Mouse (Mus musculus) limb, embryonic 14.5 days (tissue): ENCODE measurements around the gene Tnfsf12. TPM values are rescaled to one million over a fixed set of nuclear protein-coding genes. Genes with fewer than 3 reads are reported as not detected.

Experiments used
- ATAC-seq: fragments of 200-750 bp; cut with Nextera tagmentation; 2 replicates; pipeline ENCODE4 v1.8.0; 2017; ENCODE audit warnings: low read depth, moderate number of reproducible peaks, moderate TSS enrichment; ENCODE audit not compliant: low FRiP score
- DNase-seq: peaks from one replicate; pipeline ENCODE4 v3.0.0-alpha.2; 2015; ENCODE audit warnings: low spot score
- H3K27ac ChIP-seq: fragments of 300-500 bp; sonication (generic); replicated peaks from 2 replicates; pipeline ENCODE4 v1.5.1; 2014; ENCODE audit warnings: low read depth, mild to moderate bottlenecking, low read length, moderate library complexity, mixed read lengths
- H3K27me3 ChIP-seq: fragments of 300-500 bp; sonication (generic); 2 replicates; pipeline ENCODE4 v1.6.1; 2014; ENCODE audit warnings: low read length, mixed read lengths; ENCODE audit not compliant: control insufficient read depth, insufficient read depth
- H3K36me3 ChIP-seq: fragments of 300-500 bp; sonication (generic); 2 replicates; pipeline ENCODE4 v1.6.1; 2014; ENCODE audit warnings: mild to moderate bottlenecking, low read length, moderate library complexity, mixed read lengths; ENCODE audit not compliant: control insufficient read depth, insufficient read depth
- H3K4me1 ChIP-seq: fragments of 300-500 bp; sonication (generic); 2 replicates; pipeline ENCODE4 v1.6.1; 2014; ENCODE audit warnings: antibody characterized with exemption, low read length, mixed read lengths; ENCODE audit not compliant: control insufficient read depth, insufficient read depth
- H3K4me2 ChIP-seq: fragments of 300-500 bp; sonication (generic); replicated peaks from 2 replicates; pipeline ENCODE4 v1.6.1; 2014; ENCODE audit warnings: low read depth, mild to moderate bottlenecking, low read length, moderate library complexity; ENCODE audit not compliant: severe bottlenecking
- H3K4me3 ChIP-seq: fragments of 300-500 bp; sonication (generic); replicated peaks from 2 replicates; pipeline ENCODE4 v1.5.1; 2014; ENCODE audit warnings: low read length
- H3K9ac ChIP-seq: fragments of 300-500 bp; sonication (generic); 2 replicates; pipeline ENCODE4 v1.6.1; 2014; ENCODE audit warnings: mild to moderate bottlenecking, low read depth, low read length, moderate library complexity; ENCODE audit not compliant: severe bottlenecking
- H3K9me3 ChIP-seq: fragments of 300-500 bp; sonication (generic); 2 replicates; pipeline ENCODE4 v1.6.1; 2016; ENCODE audit warnings: low read length; ENCODE audit not compliant: control insufficient read depth
- POLR2A ChIP-seq: fragments of 200-500 bp; IDR thresholded peaks from 2 replicates; pipeline ENCODE4 v1.8.0; 2012; ENCODE audit warnings: inconsistent platforms, mild to moderate bottlenecking, moderate library complexity, borderline replicate concordance; ENCODE audit not compliant: insufficient read depth, insufficient read length; ENCODE audit errors: extremely low read depth
- WGBS: fragments of 180-500 bp; shearing (Covaris S2); extraction: QIAGEN DNeasy Blood & Tissue Kit; methylation state at CpG from one replicate; pipeline ENCODE4 v1.1.7; 2014; 5-methylcytosine and 5-hydroxymethylcytosine counted together
- polyA plus RNA-seq, 2 experiments: library from polyadenylated mRNA; depleted of rRNA in 1 of 2; stranded (reverse) in 1 of 2; unstranded in 1 of 2; fragments of >200 nt; fragmentation: Nextera tagmentation in 1 of 2; extraction: Ambion mirVana in 1 of 2; gene quantifications; 2 replicates each; pipeline versions ENCODE4 v1.2.1 to v1.2.3; 2012 to 2014

The Tnfsf12 gene
- polyA plus RNA-seq, 2 experiments = 13.7 to 22.9 TPM

GRCm38 (mm10) chr11:69720852-69721251 lies 25.2 kb upstream of the Tnfsf12 start:
- Histone ChIP-seq H3K27me3 (no peaks in the 10 kb centered on the region), H3K9ac (no peak overlapping the region), H3K36me3 (no peaks in the 10 kb centered on the region), H3K4me3 (no peak overlapping the region), H3K27ac (no peak overlapping the region), H3K4me1 (0 out of 2 replicates have a peak, but pooled peaks cover 4% of the 10 kb centered on the region), H3K4me2 (no peak overlapping the region), H3K9me3 (no peaks in the 10 kb centered on the region)
- DNase-seq (no peak), ATAC-seq (no peak)
- 58% methylated on average over 6 of the region's 6 CpGs for WGBS
- TF ChIP-seq POLR2A = no peak

GRCm38 (mm10) chr11:69719423-69719822 lies 23.8 kb upstream of the Tnfsf12 start:
- 69% methylated on average over 6 of the region's 6 CpGs for WGBS
- TF ChIP-seq POLR2A = no peak
- Histone ChIP-seq H3K27ac (no peak overlapping the region), H3K4me2 (no peak overlapping the region), H3K36me3 (no peaks in the 10 kb centered on the region), H3K9me3 (no peaks in the 10 kb centered on the region), H3K4me1 (0 out of 2 replicates have a peak, but pooled peaks cover 5% of the 10 kb centered on the region), H3K27me3 (no peaks in the 10 kb centered on the region), H3K4me3 (no peak overlapping the region), H3K9ac (no peak overlapping the region)
- DNase-seq (no peak), ATAC-seq (no peak)

- no peak for TF ChIP-seq POLR2A
- DNase-seq (no peak), ATAC-seq (no peak)
- Histone ChIP-seq H3K9ac (no peak overlapping the region), H3K4me1 (0 out of 2 replicates have a peak, but pooled peaks cover 5% of the 10 kb centered on the region), H3K36me3 (no peaks in the 10 kb centered on the region), H3K4me2 (no peak overlapping the region), H3K27me3 (no peaks in the 10 kb centered on the region), H3K9me3 (no peaks in the 10 kb centered on the region), H3K27ac (no peak overlapping the region), H3K4me3 (no peak overlapping the region)
- 28% methylated on average over 15 of the region's 15 CpGs for WGBS
These were observed 23.0 kb upstream of the Tnfsf12 start for GRCm38 (mm10) chr11:69718661-69719060.

GRCm38 (mm10) chr11:69716953-69717352 lies 21.3 kb upstream of the Tnfsf12 start:
- no peaks in the 10 kb centered on the region for H3K9me3 ChIP-seq
- H3K36me3 ChIP-seq = no peaks in the 10 kb centered on the region
- H3K27me3 ChIP-seq = no peaks in the 10 kb centered on the region
- no peak overlapping the region for H3K4me3 ChIP-seq
- ATAC-seq (no peak), DNase-seq (no peak)
- WGBS = 55% methylated on average over 4 of the region's 4 CpGs
- no peak overlapping the region for H3K4me2 ChIP-seq
- H3K4me1 ChIP-seq = 0 out of 2 replicates have a peak, but pooled peaks cover 5% of the 10 kb centered on the region
- no peak overlapping the region for H3K9ac ChIP-seq
- TF ChIP-seq POLR2A = no peak
- H3K27ac ChIP-seq = no peak overlapping the region

- 0 out of 2 replicates have a peak, but pooled peaks have one; percentile 30 for ATAC-seq
- DNase-seq = peak; percentile 45
- no peaks in the 10 kb centered on the region for H3K36me3 ChIP-seq
- H3K9me3 ChIP-seq = no peaks in the 10 kb centered on the region
- H3K27me3 ChIP-seq = no peaks in the 10 kb centered on the region
- H3K9ac ChIP-seq = 0 out of 2 replicates have a peak overlapping the region, but pooled peaks have one; percentile 16
- TF ChIP-seq POLR2A = no peak
- no peak overlapping the region for H3K4me2 ChIP-seq
- 0 out of 2 replicates have a peak, but pooled peaks cover 5% of the 10 kb centered on the region for H3K4me1 ChIP-seq
- no peak overlapping the region for H3K4me3 ChIP-seq
- WGBS = 8% methylated on average over 5 of the region's 5 CpGs
- H3K27ac ChIP-seq = no peak overlapping the region; the same call in 1 of the 2 replicates
These were observed 20.3 kb upstream of the Tnfsf12 start for GRCm38 (mm10) chr11:69715929-69716328.
